Mouse (Mus musculus) bone marrow, adult 2 months (tissue): ENCODE results near the gene Gemin5.

Experiments used
- CTCF ChIP-seq: fragments of 200-500 bp; IDR thresholded peaks from 2 replicates; pipeline ENCODE4 v1.5.1; 2011; ENCODE audit warnings: low read length, control low read depth; ENCODE audit not compliant: control insufficient read depth, insufficient read depth
- POLR2A ChIP-seq: fragments of 200-500 bp; IDR thresholded peaks from 2 replicates; pipeline ENCODE4 v1.6.1; 2011; ENCODE audit warnings: low read depth, mild to moderate bottlenecking, control low read depth, low read length, borderline replicate concordance; ENCODE audit not compliant: control insufficient read depth

DNA sequence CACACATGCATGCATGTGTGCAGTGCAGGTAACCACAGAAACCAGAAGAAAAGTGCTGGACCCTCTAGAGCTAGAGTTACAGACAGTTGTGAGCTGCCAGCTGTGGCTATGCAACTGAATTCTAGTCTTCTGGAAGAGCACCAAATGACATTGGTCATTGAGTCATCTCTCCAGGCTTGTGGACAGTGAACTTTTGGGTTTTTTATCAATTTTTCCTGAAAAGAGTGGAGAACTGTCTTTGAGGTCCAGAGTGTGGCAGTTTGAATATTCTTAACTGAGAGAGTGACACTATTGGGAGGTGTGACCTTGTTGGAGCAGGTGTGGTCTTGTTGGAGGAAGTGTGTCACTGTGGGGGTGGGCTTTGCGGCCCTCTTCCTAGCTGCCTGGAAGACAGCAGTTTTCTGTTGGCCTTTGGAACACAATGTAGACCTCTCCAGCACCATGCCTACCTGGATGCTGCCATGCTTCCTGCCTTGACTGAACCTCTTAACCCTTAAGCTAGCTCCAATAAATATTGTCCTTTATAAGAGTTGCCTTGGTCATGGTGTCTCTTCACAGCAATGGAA is 42.1 kb upstream of the Gemin5 start:
- no peak for TF ChIP-seq CTCF
- TF ChIP-seq POLR2A = no peak
